Mouse (Mus musculus) embryo, embryonic 11.5 days (tissue): ENCODE results near the gene Nr1h2.
A peak's percentile ranks its signal among the peaks of the same experiment; 100 is the strongest.

Source experiments
- DNase-seq: peaks from one replicate; pipeline ENCODE4 v3.0.0-alpha.2; 2012; ENCODE audit warnings: low read depth, low spot score

Nr1h2 gene

GRCm38 (mm10) chr7:44549621-44550408, 3.9 kb downstream of the Nr1h2 start:
- DNase-seq: no peak

- peak; percentile 100 for DNase-seq
Measured at GRCm38 (mm10) chr7:44548497-44549087, 5.2 kb downstream of the Nr1h2 start, which contains the start of gene Pold1. Gene Pold1 (minus strand): TSS chr7:44548849.

- DNase-seq: no peak
Measured at GRCm38 (mm10) chr7:44547725-44548124, 6.0 kb downstream of the Nr1h2 start.

GRCm38 (mm10) chr7:44547041-44547440, 6.7 kb downstream of the Nr1h2 start:
- DNase-seq: no peak

GRCm38 (mm10) chr7:44546274-44546673, 7.5 kb downstream of the Nr1h2 start:
- no peak for DNase-seq

- DNase-seq: no peak
Measured at GRCm38 (mm10) chr7:44543071-44543470, 10.7 kb downstream of the Nr1h2 start.

- no peak for DNase-seq
Measured at GRCm38 (mm10) chr7:44542555-44542954, 11.2 kb downstream of the Nr1h2 start.

- no peak for DNase-seq
Measured at GRCm38 (mm10) chr7:44538756-44539624, 14.8 kb downstream of the Nr1h2 start.

GRCm38 (mm10) chr7:44537496-44537895, 16.3 kb downstream of the Nr1h2 start:
- no peak for DNase-seq

- DNase-seq: no peak
Measured at GRCm38 (mm10) chr7:44537009-44537408, 16.7 kb downstream of the Nr1h2 start.

GRCm38 (mm10) chr7:44536590-44536968, 17.2 kb downstream of the Nr1h2 start:
- DNase-seq: no peak

- DNase-seq: no peak
Measured at GRCm38 (mm10) chr7:44535657-44536589, 17.8 kb downstream of the Nr1h2 start.

- no peak for DNase-seq
Measured at GRCm38 (mm10) chr7:44534656-44535441, 18.9 kb downstream of the Nr1h2 start.

- DNase-seq: no peak
Measured at GRCm38 (mm10) chr7:44534242-44534641, 19.5 kb downstream of the Nr1h2 start.

GRCm38 (mm10) chr7:44533746-44534045, 20.1 kb downstream of the Nr1h2 start:
- no peak for DNase-seq

GRCm38 (mm10) chr7:44532918-44533745, 20.6 kb downstream of the Nr1h2 start:
- DNase-seq: no peak

GRCm38 (mm10) chr7:44531946-44532732, 21.6 kb downstream of the Nr1h2 start, which contains the start of gene Spib:
Gene Spib (minus strand): TSS chr7:44532071.
- no peak for DNase-seq

- no peak for DNase-seq
Measured at GRCm38 (mm10) chr7:44531207-44531606, 22.5 kb downstream of the Nr1h2 start.

GRCm38 (mm10) chr7:44530507-44530906, 23.2 kb downstream of the Nr1h2 start:
- DNase-seq: no peak
